Mouse (Mus musculus): ENCODE results near the gene Slc11a2. TPM values are rescaled to one million over a fixed set of nuclear protein-coding genes. Genes with fewer than 3 reads are reported as not detected.
"Not testable (repeated sequence)": the region's sequence is repeated elsewhere in the genome, so short reads cannot be mapped to it uniquely, and the experiment has no call there.

Gene Slc11a2
- total RNA-seq, 1 experiment from 2014 or later: 102 TPM

DNA sequence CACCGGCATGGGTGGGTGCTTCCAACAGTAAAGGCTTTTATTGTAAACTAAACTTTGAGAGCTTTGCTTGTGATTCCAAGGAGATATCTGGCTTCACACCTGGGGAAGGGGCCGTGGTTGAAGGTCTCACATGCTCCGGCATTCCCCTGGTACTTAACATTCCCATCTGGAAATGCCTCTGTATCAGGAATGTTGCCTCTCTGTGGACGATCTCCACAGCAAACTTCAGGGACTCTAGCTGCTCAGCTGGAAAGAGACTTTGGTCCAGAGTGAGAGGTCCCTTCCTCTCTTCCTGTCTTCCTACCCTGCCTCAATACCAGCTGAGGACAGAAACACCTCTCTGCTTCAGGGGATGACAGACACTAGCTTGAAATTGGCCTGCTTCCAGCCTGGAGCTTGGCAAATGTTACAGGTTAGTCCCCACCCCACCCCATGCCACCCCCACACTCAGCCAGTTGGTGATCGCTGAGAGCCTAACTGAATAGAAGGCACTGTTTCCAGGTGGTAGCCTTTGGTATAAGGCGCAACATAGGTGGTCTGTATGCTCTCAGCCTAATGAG lies 73.3 kb downstream of the Slc11a2 start:
- DNase-seq: no peak

DNA sequence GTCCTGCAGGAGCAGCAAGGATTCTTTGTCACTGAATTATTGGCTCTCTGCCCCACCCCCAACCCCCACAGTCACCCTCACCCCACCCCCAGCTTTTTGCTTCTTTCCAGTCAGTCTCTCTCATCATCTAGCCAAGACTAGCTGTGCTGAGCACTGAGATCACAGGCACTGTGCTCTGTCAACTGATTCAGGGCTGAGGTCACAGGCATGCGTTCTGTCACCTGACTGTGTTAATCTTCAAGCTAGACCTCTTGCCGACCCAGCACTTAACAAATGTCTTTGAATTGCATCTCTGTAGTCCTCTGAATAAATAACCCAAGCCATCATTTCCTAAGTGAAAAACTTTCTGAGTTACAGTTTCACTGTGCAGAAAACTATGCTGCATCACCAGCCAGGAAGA lies 75.4 kb downstream of the Slc11a2 start:
- no peak for DNase-seq

DNA sequence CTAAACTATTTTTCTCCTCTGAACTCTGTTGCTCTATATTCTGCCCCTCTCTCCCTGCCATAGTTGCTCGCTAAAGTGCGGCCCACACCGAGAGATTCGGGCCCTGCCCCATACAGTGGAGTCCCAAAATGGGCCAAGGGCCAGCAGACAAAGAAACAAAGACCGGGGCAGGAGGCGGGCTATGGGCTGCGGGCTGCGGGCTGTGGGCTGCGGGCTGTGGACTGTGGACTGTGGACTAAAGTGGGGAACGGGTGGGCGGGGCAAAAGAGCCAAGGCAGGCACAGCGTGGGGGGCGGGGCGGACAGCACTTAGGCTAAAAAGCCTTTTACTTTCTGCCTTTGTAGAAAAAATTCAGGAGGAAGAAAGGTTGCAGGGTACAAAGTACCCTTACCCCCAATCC lies 78.1 kb downstream of the Slc11a2 start:
- no peak for DNase-seq

DNA sequence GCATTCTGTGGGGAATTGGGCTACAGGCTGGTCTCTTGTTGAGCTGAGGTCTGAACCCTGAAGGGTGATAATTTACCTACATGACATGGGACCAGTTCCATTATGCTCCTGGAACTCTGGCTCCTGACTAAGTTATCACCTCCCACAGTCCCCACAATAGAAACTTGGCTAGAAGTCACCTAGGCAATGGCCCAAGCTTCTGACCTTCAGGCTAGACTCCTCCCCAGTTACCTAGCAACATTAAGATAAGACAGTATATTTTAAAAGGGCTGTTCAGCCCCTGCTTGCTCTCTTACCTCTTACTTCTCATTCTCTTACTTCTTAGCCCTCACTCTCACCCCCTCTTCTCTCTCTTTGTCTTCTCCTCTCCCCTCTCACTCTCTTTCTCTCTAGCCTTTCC lies 79.4 kb downstream of the Slc11a2 start:
- DNase-seq: no peak

DNA sequence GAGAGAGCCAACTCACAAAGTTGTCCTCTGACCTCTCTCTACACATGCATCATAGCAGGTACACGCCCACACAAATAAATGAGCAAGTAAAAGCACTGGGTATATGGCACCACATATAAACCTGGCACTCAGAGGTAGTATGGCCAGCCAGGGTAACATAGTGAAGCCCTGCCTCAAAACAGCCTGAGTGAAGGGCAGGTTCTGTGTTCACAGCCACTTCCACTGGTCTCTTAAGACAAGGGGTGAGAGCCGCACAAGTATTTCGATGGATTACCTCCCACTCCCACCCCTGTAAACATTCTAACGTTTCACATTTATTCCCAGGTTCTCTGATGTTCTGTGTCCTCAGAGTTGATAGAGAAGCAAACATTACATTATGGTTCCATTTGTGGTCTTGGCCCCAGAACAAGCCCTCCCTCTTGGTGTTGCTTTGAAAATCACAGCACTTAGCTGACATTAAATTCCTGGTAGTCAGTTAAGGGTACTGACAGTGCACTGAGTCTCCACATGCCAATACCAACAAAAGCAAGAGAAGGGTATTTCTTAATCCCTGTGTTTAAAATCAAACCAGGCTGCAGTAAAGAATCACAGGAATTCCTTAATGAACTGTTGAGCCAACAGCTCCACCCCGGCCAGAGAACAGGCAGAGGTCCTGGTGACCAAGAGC lies 83.4 kb downstream of the Slc11a2 start:
- DNase-seq: not testable (repeated sequence)

Other genes with a start within 250 kb of the Slc11a2 start
- 54.4 and 57.4 TPM in 2 replicates for gene Atf1, start 197.3 kb downstream of the Slc11a2 start, total RNA-seq (2021)
- gene Tmprss12, start 144.2 kb downstream of the Slc11a2 start, total RNA-seq (2021): not detected in 2 replicates
- 83.1 and 102 TPM in 2 replicates for gene Mettl7a1, start 120.9 kb downstream of the Slc11a2 start, total RNA-seq (2021)
- gene Mettl7a3, start 90.1 kb downstream of the Slc11a2 start, total RNA-seq (2021): 0.26 TPM in 1 of 2 replicates, not detected in the other
- gene Methig1, start 71.9 kb downstream of the Slc11a2 start, total RNA-seq (2021): 0.68 and 0.78 TPM in 2 replicates
- gene Mettl7a2, start 71.9 kb downstream of the Slc11a2 start, total RNA-seq (2021): 1.5 and 2.2 TPM in 2 replicates
- 0.83 TPM in 1 of 2 replicates, not detected in the other for gene Higd1c, start 60.5 kb downstream of the Slc11a2 start, total RNA-seq (2021)
- 0.19 TPM in 2 replicates for gene Gm5475, start 2.9 kb downstream of the Slc11a2 start, total RNA-seq (2021)
- 287 and 307 TPM in 2 replicates for gene Letmd1, start 44.0 kb upstream of the Slc11a2 start, total RNA-seq (2021)
- 5.8 and 6.1 TPM in 2 replicates for gene Csrnp2, start 70.4 kb upstream of the Slc11a2 start, total RNA-seq (2021)
- 19.9 and 25.0 TPM in 2 replicates for gene Tfcp2, start 126.9 kb upstream of the Slc11a2 start, total RNA-seq (2021)
- 17.2 and 17.8 TPM in 2 replicates for gene Pou6f1, start 174.9 kb upstream of the Slc11a2 start, total RNA-seq (2021)
- 208 and 209 TPM in 2 replicates for gene Dazap2, start 190.3 kb upstream of the Slc11a2 start, total RNA-seq (2021)
- gene Smagp, start 211.9 kb upstream of the Slc11a2 start, total RNA-seq (2021): 45.7 and 50.1 TPM in 2 replicates
- gene Bin2, start 244.5 kb upstream of the Slc11a2 start, total RNA-seq (2021): 3.6 and 14.8 TPM in 2 replicates